Comparison of ENCODE assay signal across 28 mouse cellular contexts in genomic region chr3:122680851-122681250, GRCm38 (mm10).
"Had no signal": no experiment of that assay in that cellular context is flagged by ENCODE, and none has a peak within 500 bp of the region (broad histone marks: within the 10 kb centered on the region; RNA-seq: fewer than 3 reads in every experiment).

No protein-coding gene starts in this region.

- H3K9ac ChIP-seq: heart, embryonic 12.5 days; hindbrain, embryonic 12.5 days; hindbrain, embryonic 14.5 days; intestine, embryonic 15.5 days; limb, embryonic 12.5 days; liver, embryonic 13.5 days; liver, embryonic 15.5 days had no signal

- H3K27ac ChIP-seq: gastrocnemius, adult 2 months; heart, embryonic 10.5 days; hindbrain, embryonic 10.5 days; hindbrain, embryonic 12.5 days; hindbrain, embryonic 14.5 days; intestine, embryonic 15.5 days; layer of hippocampus, adult 2 months; left cerebral cortex, adult 2 months; limb, embryonic 10.5 days; limb, embryonic 12.5 days; liver, embryonic 13.5 days; liver, embryonic 15.5 days had no signal

- H3K36me3 ChIP-seq: heart, embryonic 10.5 days; heart, embryonic 12.5 days; hindbrain, embryonic 10.5 days; hindbrain, embryonic 12.5 days; intestine, embryonic 15.5 days; limb, embryonic 10.5 days; limb, embryonic 12.5 days; liver, embryonic 13.5 days; liver, embryonic 15.5 days had no signal

- H3K4me2 ChIP-seq: heart, embryonic 12.5 days; hindbrain, embryonic 12.5 days; hindbrain, embryonic 14.5 days; intestine, embryonic 15.5 days; limb, embryonic 12.5 days; liver, embryonic 11.5 days; liver, embryonic 13.5 days; liver, embryonic 15.5 days had no signal

- H3K4me1 ChIP-seq: heart, embryonic 10.5 days; heart, embryonic 12.5 days; hindbrain, embryonic 10.5 days; hindbrain, embryonic 12.5 days; limb, embryonic 10.5 days; limb, embryonic 12.5 days; liver, embryonic 13.5 days; liver, embryonic 15.5 days had no signal

- DNase-seq: gastrocnemius, adult 2 months; gastrocnemius, postnatal 10 days; gastrocnemius, postnatal 25 days; heart, adult 18-20 months; heart, postnatal 10 days; heart, postnatal 4 days; kidney, adult 18-20 months; kidney, adult 8-10 months; kidney, postnatal 10 days; kidney, postnatal 25 days; kidney, postnatal 4 days; liver; liver, embryonic 13.5 days had no signal

- H3K4me3 ChIP-seq: gastrocnemius, adult 2 months; heart, embryonic 10.5 days; heart, embryonic 12.5 days; hindbrain, embryonic 10.5 days; hindbrain, embryonic 12.5 days; intestine, embryonic 15.5 days; layer of hippocampus, adult 2 months; left cerebral cortex, adult 2 months; limb, embryonic 10.5 days; limb, embryonic 12.5 days; liver, embryonic 13.5 days; liver, embryonic 15.5 days had no signal

- H3K27me3 ChIP-seq: heart, embryonic 12.5 days; hindbrain, embryonic 12.5 days; intestine, embryonic 15.5 days; limb, embryonic 12.5 days; liver, embryonic 13.5 days; liver, embryonic 15.5 days had no signal

- H3K9me3 ChIP-seq: heart, embryonic 10.5 days; intestine, embryonic 15.5 days; limb, embryonic 10.5 days; liver, embryonic 13.5 days; liver, embryonic 15.5 days had no signal

- ATAC-seq: hindbrain, embryonic 16.5 days; inflammation-experienced regulatory T-cells, adult 6 months; intestine, embryonic 15.5 days; intestine, postnatal 0 days had no signal
